Mouse (Mus musculus): Measurements from ENCODE around the gene Syndig1. TPM values are rescaled to one million over a fixed set of nuclear protein-coding genes. Genes with fewer than 3 reads are reported as not detected.

Syndig1 gene
- total RNA-seq, 2 experiments from 2014 or later = 0.14 TPM; not detected in 1

DNA sequence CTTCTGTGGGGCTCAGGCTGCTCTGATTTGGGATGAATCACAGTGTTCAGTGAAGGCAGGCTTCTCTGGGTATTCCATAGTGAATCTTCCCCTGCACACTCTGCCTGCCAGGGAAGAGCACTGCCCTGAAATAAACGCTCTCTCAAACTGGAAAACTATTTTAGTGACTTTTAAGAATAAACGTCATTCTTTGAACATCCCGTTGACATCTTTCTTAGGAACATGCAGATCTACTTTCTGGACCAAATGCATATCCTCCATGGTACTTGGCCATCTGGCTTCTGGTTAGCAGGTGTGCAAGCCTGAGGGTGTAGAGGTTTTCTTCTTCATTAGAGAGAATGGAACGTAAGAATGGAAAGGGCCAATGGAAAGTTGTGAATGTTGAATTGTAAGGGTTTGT, 43.5 kb downstream of the Syndig1 start:
- intact Hi-C loops (cut with DNase I) = no loop called here
- no peak for DNase-seq

DNA sequence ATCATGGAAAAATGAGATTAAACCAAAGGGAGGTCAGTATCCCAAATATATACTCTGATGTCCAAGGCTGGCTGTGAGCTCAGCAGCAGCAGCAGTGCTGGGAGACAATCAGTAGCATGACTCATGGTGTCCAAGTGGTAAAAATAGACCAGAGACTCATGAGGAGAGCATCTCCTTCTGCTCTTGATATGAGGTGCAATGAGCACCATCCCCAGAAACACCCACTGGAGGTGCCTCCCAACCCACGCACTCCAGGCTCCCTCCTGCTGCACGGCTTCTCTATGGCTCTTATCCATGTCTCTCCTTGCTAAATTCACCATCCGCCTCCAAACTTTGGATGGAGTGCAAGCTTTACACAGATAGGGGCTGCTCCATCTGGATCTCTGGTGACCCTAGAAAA, 44.3 kb downstream of the Syndig1 start:
- no peak for DNase-seq
- intact Hi-C loops (cut with DNase I) = no loop called here

DNA sequence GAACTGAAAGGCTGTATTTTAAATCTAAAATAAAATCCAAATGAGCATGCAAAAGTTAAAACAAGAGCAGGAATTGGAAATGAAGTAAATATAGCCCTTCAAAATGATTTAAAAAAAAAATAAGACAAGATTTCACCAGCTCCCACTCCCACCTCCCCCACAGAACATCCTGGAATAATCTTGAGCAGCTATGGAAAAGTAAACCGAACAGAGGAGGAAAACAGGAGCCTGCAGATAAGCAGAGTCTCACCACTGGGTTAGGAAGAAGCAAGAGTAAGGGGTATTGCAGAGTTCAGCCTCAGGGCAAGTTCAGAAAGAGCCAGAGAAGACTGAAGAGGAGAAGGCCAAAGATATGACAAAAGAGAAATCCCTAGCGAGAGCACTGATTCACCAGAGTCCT, 48.9 kb downstream of the Syndig1 start:
- DNase-seq = no peak
- intact Hi-C loops (cut with DNase I) = no loop called here

DNA sequence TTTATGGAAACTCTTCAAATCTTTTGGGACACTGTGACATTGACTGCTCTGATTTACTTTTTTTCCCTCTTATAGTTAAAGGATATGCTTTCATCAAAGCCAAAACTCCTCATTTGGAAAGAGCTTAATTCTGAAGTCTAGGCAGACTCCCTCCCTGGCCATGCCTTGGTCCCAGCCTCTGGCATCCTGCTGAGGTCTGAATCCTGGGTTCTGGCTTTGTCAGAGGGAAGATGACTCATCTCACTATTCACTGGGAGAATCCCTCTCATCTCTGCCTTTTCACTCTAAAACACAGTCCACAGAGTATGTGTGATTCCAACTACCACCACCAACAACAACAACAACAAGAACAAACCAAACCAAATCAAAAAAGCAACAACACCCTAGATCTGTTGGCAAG, 58.6 kb downstream of the Syndig1 start:
- no peak for DNase-seq
- intact Hi-C loops (cut with DNase I) = no loop called here

DNA sequence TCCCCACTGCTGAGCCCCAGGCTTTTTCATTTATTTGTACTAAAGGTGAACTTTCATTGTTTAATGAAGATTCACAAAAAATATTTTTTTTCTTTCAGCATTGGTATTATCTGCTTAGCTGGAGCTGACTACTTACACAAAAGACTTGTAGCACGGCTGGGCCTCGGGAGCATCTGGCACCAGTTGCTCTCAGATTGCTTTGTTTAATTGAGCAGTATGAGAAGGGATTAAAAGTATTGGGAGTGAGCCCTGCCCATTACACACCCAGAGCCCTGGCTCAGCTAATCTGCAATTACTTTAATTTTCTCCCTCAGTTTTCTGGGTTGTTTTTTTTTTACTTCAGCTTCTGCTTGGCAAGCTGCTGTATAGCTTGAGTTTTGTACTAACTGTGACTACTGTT, 62.6 kb downstream of the Syndig1 start:
- intact Hi-C loops (cut with DNase I) = no loop called here
- DNase-seq = no peak

DNA sequence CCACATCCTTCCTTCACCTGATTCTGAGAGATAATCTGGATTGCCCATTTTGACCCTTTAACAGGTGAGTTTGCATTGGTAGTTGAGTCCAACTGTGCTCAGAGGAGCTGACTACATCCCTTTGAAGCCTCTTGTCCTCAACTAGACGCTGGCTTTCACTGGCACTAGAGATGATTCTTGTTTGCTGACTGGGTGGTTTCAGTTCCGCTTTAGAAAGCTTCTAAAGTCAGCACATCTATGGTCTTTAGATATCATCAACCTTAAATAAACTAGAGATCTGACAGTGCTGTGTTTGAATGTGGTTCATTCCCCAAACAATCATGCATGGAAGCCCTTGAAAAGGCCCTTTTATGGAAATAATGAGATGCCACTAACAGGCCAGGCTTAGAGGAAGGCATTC, 67.3 kb downstream of the Syndig1 start:
- intact Hi-C loops (cut with DNase I) = no loop called here
- no peak for DNase-seq

DNA sequence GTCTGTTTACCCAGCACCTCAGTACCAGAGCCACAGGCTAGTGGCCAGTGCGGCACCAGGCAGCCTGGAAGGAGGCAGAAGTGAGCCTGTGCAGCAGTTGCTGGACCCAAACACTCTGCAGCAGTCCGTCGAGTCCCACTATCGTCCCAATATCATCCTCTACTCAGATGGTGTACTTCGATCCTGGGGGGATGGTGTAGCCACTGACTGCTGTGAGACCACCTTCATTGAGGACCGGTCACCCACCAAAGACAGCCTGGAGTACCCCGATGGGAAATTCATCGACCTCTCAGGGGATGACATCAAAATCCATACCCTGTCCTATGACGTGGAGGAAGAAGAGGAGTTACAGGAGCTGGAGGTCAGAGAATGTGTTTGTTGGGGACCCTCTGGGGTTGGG, 70.6 kb downstream of the Syndig1 start:
- intact Hi-C loops (cut with DNase I) = no loop called here
- DNase-seq = no peak

DNA sequence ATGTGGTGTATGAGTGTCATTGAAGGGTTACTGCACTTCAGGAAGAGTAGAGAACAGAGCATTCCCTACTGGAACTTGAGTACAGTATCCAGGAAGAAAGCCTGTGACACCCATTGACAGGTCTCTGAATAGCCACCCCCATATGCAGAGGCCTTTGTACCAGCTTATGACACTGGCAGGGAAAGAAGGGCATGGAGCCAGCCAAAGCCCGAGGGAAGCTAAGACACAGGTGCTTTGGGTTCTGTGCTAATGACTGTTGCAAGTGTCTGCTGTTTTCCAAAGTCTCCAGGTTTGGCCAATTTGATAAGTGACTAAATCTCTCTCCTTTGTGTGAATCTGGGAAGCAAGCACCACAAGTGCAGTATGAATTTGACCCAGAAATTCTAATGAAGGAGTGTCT, 71.6 kb downstream of the Syndig1 start:
- intact Hi-C loops (cut with DNase I) = no loop called here
- no peak for DNase-seq

DNA sequence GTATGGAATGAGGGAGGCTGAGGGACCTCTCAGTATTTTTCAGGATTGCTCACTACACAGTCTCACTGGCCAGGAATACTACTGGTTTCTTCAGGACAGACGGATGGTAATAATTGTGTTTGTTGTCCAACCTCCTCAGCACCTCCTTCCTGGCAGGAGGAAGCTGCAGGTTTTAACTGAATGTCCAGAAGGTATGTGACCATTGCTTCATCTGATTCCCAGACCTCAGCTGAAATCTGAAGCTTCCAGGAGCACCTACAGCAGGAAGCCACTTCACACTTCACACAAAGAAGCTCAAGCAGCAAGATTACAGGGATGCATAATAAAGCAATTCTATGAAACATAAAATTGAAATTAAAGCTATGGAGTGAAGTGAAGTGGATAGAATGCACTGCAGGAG, 75.4 kb downstream of the Syndig1 start:
- intact Hi-C loops (cut with DNase I) = no loop called here
- DNase-seq = no peak

DNA sequence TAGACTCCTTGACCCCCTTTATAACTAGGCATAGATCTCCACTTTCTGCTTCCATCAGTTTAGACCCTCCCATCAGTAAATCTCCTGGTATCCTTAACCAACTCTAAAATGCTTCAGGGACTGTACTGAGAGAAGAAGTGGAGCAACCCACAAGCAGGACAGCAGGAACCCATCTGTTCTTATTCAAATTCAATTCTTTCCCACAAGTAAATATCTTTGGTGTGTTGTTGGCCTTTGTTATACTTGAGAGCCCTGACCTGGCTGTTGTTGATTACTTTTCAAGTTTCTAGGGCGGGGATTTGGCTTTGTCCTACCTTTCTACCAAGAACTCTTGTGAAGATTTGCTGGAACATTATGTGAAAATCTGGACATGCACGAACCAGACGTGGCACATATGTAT, 77.7 kb downstream of the Syndig1 start:
- DNase-seq = no peak
- intact Hi-C loops (cut with DNase I) = no loop called here

DNA sequence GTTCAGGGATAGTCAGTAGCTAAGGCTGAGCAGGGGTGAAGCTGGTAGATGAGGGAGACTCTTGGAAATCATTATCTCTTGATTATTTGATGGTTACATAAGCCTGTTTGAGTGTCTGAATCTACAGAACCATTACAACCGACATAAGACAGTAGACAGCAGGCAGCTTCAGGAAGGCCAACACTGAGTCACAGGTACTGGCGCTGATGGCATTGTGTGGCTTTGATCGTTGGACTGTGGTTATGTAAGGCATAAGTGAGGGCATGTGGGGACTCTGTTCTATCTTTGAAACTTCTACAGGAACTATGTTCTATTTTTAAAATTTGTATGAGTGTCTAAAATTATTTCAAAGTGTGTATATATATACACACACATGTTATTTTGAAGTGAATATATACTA, 88.2 kb downstream of the Syndig1 start:
- intact Hi-C loops (cut with DNase I) = no loop called here
- no peak for DNase-seq

DNA sequence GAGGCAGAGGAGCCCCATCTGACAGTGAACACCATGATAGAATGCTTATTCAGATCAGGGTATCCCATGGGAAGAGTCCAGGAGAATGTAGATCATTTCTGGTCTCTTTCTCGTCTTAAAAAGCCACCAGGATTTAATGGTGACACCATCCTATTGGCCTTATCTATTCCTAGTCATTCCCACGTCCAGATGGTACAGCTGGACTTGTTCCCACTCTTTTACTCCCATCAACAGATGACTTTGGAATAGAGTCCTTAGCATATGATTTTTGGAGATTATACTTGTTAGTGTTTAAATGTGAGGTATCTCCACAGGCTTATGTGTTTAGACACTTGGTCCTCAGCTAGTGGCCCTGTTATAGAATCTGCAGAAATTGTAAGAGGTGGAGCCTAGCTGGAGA, 94.5 kb downstream of the Syndig1 start:
- intact Hi-C loops (cut with DNase I) = no loop called here
- DNase-seq = no peak

DNA sequence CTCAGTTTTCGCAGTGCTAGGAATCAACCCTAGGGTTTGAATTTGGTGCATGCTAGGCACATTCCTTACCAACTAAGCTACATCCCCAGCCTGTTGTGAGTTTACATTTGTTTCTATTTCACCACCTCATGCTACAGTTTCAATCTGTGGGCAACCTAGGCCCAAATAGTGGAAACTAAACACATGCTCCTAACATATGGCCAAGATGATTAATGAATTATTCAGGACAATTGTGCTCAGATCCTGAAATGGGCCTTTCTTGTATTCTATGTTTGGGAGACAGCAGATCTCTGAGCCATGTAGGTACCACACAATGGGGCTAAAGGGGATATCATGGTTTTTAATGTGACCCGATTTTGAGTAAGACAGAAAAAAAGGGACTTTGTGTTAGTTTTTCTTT, 96.9 kb downstream of the Syndig1 start:
- intact Hi-C loops (cut with DNase I) = no loop called here
- DNase-seq = no peak

DNA sequence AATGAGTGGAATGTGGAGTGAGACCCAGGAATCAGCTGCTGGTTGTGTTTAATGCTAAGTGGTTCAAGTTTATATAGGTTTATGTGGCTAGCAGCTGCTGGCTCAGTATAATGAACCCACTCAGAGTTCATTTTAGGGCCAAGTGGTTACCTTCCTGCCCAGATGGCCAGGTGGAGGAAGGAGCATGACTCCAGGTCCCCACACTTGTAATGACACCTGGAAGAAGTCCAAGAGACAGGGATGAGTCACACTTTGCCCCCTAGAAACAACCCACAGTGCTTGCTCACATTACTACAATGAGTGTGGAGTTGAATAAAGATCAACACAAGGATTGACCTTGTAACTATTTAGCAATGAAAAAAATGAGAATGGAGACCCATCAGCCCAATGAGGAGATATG, 98.0 kb downstream of the Syndig1 start:
- intact Hi-C loops (cut with DNase I) = no loop called here
- no peak for DNase-seq

DNA sequence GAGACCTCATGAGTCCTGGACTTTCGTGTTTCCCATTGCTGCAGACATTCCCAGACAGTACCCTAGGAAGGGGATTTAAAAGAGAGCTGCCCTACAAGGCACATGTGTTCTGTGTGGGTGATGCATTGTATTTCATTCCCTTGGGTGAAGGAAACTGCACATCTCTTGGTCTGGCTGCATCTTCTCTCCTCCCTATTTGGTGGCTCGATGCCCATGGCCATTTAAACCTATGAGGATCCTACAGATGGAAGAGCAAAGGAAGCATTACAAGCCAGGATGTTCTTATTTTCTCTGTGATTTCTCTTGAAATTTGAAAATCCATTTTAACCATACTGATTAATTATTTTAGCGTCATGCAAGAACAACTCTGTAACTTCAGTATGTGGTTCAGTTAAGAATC, 98.5 kb downstream of the Syndig1 start:
- intact Hi-C loops (cut with DNase I) = no loop called here
- no peak for DNase-seq

DNA sequence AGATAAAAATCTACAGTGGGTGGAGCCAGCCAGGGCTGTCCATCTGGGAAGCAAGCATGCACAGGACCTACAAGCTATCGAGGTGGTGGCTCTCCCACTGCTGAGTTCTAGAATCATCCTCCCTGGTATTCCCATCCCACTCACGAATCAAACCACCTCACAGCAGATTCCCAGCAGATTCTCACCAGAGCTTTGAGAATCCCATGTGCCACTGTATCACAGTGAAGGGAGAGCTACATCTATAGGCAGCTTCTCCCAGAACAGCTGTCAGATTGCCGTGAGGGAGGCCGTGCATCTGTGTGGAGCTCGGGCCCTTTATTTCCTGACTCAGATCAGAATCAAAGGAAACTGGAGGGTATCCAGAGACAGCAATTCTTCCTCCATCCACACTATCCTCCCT, 101.0 kb downstream of the Syndig1 start:
- intact Hi-C loops (cut with DNase I) = no loop called here
- no peak for DNase-seq

DNA sequence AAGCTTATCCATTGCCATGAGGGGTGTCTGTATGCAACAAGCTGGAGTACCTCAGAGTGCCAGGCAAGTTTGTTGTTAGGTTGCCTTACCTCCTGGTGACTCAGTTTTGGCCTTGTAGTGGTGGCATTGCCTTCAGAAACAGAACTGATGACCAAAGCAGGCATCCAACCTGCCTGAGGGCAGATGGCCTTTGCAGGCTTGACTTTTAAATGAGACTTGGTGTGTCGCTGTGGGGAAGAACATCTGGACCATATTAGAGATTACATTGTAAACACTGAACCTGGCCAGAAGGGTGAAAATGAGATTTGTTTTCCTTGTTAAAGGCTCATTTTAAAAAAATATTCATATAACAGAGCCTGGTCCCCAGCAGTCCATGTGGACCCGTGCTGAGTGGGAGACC, 102.1 kb downstream of the Syndig1 start:
- intact Hi-C loops (cut with DNase I) = no loop called here
- DNase-seq = no peak

DNA sequence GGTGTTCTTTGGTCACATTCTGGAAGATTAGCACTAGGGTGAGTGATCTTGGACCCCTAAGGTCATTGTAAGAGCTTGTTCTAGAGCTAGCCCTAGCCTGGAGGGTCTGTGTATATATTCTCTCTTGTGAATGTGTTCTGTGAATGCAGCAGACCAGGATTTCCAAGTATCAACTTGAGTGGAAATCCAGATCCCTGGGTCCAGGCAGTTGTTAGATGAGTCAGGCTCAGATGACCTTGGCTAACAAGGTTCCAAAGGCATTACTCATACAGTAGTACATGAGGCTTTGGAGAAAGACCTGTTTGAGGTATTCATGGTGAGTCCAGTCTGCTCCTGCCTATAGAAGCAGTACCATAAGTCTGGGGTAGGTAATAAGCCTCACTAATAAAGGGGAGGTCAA, 103.1 kb downstream of the Syndig1 start:
- intact Hi-C loops (cut with DNase I) = no loop called here
- no peak for DNase-seq

DNA sequence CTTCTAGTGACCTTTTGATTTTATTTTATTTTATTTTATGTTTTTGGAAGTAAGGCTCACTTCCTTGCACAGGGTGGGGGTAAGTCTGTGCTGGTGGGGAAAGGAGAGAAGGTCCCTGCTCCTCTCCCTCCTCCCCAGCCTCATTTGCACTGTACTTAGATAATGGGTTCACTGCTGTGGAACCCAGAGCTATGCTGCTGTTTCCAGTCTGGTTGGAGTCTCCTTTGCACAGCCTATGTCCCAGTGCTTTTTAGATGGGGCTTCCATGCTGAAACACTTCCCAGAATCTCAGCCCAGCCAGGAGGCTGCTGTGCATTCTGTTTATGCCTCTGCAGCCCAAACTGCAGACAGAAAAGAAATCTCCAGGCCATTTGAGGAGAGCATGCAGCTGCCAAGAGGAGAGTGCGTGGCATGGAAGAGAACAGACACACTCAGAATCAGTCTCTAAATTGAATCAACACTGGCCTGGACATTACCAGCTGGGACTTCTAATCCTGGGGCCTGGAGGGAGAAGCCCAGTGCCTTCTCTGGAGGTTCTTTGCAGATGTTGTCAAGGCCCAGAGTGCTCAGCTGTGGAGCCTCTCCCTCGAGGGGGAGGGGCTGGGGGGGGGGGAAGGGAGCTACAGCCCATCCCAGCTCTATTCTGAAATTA, 104.4 kb downstream of the Syndig1 start:
- DNase-seq = no peak
- intact Hi-C loops (cut with DNase I) = no loop called here

DNA sequence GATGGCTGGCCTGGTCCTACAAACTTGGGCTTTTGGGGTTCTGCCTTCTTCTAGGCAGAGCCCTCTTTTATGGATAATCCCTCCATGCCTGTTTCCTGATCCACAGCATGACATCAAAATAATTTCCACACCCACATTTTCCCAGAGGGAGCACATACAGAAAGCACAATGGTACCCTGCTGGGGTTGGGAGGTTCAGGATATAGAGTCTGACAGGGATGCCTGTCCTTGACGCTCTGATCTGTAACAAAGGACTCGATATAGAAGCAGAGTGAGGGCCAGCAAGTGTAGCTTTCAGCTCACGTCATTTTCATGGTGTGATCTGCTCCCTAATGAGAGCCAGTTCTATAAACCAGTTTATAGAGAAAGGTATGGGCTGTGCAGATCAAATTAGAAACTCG, 105.1 kb downstream of the Syndig1 start:
- no peak for DNase-seq
- intact Hi-C loops (cut with DNase I) = no loop called here

DNA sequence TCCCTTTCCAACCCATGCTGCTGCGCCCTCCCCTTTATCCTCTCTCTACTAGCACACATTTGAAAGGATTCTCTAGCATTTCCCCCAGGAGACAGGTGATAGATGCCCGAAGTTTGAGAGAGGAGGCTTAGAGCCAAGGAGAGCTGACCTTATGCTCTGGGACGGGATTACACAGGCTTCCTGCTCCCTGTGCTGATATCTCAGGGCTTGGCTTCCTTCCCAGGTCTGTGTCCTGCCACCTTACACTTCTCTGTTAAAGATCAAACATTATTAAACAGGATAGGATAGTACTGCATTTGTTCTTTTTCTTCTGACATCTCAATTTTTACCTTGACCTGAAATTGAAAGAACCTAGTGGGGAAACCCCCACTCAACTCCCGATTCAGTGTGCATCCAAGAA, 109.8 kb downstream of the Syndig1 start:
- no peak for DNase-seq
- intact Hi-C loops (cut with DNase I) = no loop called here

DNA sequence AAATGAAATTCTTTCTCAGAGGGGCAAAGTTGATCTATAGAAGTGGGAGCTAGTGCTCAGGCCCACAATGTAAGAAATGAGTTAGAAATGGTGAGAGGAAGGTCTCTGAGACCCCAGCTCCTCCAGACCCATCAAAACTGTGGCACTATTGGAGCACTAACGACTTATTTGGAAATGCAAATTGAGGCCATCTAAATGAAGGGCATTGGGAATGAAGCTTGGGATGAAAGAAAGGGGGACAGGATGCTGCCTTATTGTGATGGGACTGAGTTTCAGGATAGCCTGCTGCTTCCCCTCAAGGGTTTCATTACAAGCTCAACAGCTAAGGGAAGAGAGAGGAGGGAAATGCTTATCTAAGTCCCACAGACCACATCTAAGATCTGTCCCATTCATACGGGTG, 110.6 kb downstream of the Syndig1 start:
- intact Hi-C loops (cut with DNase I) = no loop called here
- no peak for DNase-seq

DNA sequence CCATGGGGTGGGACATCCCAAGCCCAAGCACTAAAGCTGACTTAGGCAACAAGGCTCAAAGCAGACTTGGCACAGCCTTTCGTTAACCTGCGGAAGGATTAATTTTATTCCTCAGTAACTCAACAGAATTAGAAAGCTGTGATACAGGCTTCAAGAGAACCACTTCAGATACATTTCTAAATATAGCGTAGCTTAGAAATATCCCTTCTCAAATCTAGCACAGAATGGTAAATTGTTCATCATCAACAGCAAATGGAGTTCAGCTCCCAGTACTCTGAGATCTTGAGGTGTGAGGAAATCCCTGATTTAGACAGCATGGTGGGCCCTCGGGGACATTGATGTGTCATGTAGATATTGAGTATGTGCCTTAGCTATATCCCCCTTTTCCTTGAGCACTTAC, 121.6 kb downstream of the Syndig1 start:
- DNase-seq = no peak
- intact Hi-C loops (cut with DNase I) = no loop called here

DNA sequence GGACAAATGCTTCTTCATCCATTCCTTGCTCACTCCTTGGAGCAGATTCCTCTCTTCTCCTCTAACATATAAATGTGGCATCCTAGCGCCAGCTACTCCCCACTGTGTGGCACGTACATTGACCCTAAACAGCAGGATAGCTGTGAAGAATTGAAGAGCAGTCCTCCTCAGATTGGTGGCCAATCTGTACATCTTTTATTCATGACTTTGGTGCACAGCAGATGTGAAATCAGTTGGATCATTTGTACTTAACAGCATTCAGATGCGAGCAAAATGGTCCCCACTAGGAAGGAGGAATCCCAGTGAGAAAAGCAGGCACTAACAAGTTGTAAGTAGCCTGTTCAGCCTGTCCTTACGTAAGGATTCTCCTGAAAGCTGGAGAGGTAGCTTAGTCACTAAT, 142.0 kb downstream of the Syndig1 start:
- intact Hi-C loops (cut with DNase I) = no loop called here
- DNase-seq = no peak

Data from heart, postnatal 36 days (tissue).